Mouse (Mus musculus) ES-E14 (cell line): ENCODE results near the gene Cog4.

ENCODE experiments used
- CHD2 ChIP-seq: IDR thresholded peaks from 2 replicates; pipeline ENCODE4 v1.6.1; 2014; ENCODE audit warnings: mild to moderate bottlenecking, low read depth, low read length, inconsistent platforms
- MAFK ChIP-seq: IDR thresholded peaks from 2 replicates; pipeline ENCODE4 v1.6.1; 2014; ENCODE audit warnings: mild to moderate bottlenecking, low read depth, low read length, inconsistent platforms; ENCODE audit not compliant: insufficient read depth
- ZC3H11A ChIP-seq: IDR thresholded peaks from 2 replicates; pipeline ENCODE4 v1.6.1; 2012; ENCODE audit warnings: low read depth, mild to moderate bottlenecking, inconsistent platforms, low read length, borderline replicate concordance
- ZNF384 ChIP-seq: IDR thresholded peaks from 2 replicates; pipeline ENCODE4 v1.6.1; 2012; ENCODE audit warnings: low read depth, low read length, inconsistent platforms

DNA sequence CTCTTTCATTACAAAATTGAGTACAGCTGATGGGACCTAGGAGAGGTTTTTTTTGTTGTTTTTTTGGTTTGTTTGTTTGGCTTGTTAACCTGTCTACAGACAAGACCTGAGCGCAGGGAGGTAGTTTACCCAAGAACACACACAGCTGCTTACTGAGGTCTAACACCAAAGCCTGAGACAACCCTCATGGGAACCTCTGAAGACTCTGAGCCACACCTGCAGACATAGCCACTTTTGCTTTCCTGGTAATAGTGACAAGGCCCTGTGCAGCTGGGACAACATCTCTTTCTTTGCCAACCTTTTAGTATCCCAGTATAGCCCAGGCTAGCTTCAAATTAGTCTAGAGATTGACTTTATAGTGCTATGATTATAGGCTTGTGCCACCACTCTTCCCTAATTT is 40.3 kb upstream of the Cog4 start:
- TF ChIP-seq MAFK (no peak), CHD2 (no peak), ZNF384 (no peak), ZC3H11A (no peak)
